Mouse (Mus musculus) ES-CJ7 (cell line): ENCODE data around the gene Gatd1.

Experiments
- DNase-seq: peaks from one replicate; pipeline ENCODE4 v3.0.0; 2011; ENCODE audit warnings: low read depth, low spot score

Gene Gatd1

GRCm38 (mm10) chr7:141442199-141442598 is 28.3 kb upstream of the Gatd1 start:
- DNase-seq, result no peak

GRCm38 (mm10) chr7:141441460-141441859 is 27.5 kb upstream of the Gatd1 start:
- DNase-seq, result no peak

GRCm38 (mm10) chr7:141440613-141441012 is 26.7 kb upstream of the Gatd1 start:
- DNase-seq, result peak; percentile 89

- no peak for DNase-seq
These were observed 25.9 kb upstream of the Gatd1 start for GRCm38 (mm10) chr7:141439811-141440210.

GRCm38 (mm10) chr7:141439140-141439679 is 25.3 kb upstream of the Gatd1 start:
- no peak for DNase-seq

GRCm38 (mm10) chr7:141438201-141438968 is 24.4 kb upstream of the Gatd1 start:
- no peak for DNase-seq

GRCm38 (mm10) chr7:141437178-141438120 is 23.5 kb upstream of the Gatd1 start, which contains the start of gene Slc25a22:
TSS of gene Slc25a22 (minus strand) at chr7:141437892.
- DNase-seq, result peak; percentile 78

- no peak for DNase-seq
These were observed 22.6 kb upstream of the Gatd1 start for GRCm38 (mm10) chr7:141436523-141436892.

GRCm38 (mm10) chr7:141435856-141436522 is 22.1 kb upstream of the Gatd1 start:
- DNase-seq, result no peak

GRCm38 (mm10) chr7:141435129-141435855 is 21.4 kb upstream of the Gatd1 start:
- DNase-seq, result no peak

- DNase-seq, result no peak
These were observed 20.5 kb upstream of the Gatd1 start for GRCm38 (mm10) chr7:141434464-141434863.

- no peak for DNase-seq
These were observed 19.8 kb upstream of the Gatd1 start for GRCm38 (mm10) chr7:141433517-141434400.

- DNase-seq, result no peak
These were observed 19.0 kb upstream of the Gatd1 start for GRCm38 (mm10) chr7:141432741-141433516.

- DNase-seq, result no peak
These were observed 18.3 kb upstream of the Gatd1 start for GRCm38 (mm10) chr7:141432186-141432611.

- DNase-seq, result no peak
These were observed 17.7 kb upstream of the Gatd1 start for GRCm38 (mm10) chr7:141431434-141432185.

- no peak for DNase-seq
These were observed 16.8 kb upstream of the Gatd1 start for GRCm38 (mm10) chr7:141430585-141431240.

GRCm38 (mm10) chr7:141429840-141430584 is 16.1 kb upstream of the Gatd1 start:
- DNase-seq, result no peak
